Mouse (Mus musculus): Measurements from ENCODE around the gene Ppp4r3b.

DNA sequence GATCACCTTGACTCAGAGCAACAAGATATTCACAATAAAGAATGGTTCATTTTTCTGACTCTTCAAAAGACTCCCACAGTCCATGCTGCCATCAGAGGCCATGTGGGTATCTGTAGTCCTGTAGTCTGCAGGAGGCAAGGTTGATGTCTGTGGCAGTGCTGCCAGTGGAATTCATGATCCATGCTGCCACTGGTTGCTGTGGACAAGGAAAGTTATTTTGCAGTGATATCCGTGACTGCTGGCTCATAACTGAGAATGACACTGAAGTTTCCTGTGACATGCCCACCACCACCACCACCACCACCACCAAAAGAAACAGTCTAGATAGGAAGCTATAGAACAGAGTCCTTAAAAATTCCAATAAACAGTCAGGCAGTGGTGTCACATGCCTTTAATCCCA lies 82.0 kb downstream of the Ppp4r3b start:
- TF ChIP-seq CTCF (IDR thresholded peaks at IDR 0.05; ENCODE audit: low read depth, low read length) (no peak), POLR2A (IDR thresholded peaks at IDR 0.05; ENCODE audit: extremely low read depth, insufficient read depth, low read length) (no peak)

All from liver, adult 2 months (tissue).